Mouse (Mus musculus) left cerebral cortex, adult 18-20 months (tissue): ENCODE measurements at regions not wholly inside any gene's neighbourhood (a gene's known extent, or its start where the extent isn't known, plus 50 kb on each side); places are given as distances from the start of the nearest gene placed in this dataset.

Experiments used
- DNase-seq, 2 experiments: peaks; one replicate each; pipeline ENCODE4 v3.0.0; 2021 to 2022; ENCODE audit warnings: low spot score in 2 of 2, mixed read lengths in 1 of 2

GRCm38 (mm10) chr4:33686135-33686534 is 238.3 kb upstream of the Cnr1 start:
- no peak for DNase-seq

- no peak for DNase-seq
These were observed 237.0 kb upstream of the Cnr1 start for GRCm38 (mm10) chr4:33687434-33687833.

- no peak for DNase-seq
These were observed 231.0 kb upstream of the Cnr1 start for GRCm38 (mm10) chr4:33693441-33693840.

GRCm38 (mm10) chr4:33696969-33697368 is 227.4 kb upstream of the Cnr1 start:
- DNase-seq, result peak; percentile 38 to 62

GRCm38 (mm10) chr4:33702028-33702666 is 222.2 kb upstream of the Cnr1 start:
- no peak for DNase-seq

- DNase-seq, result no peak
These were observed 218.7 kb upstream of the Cnr1 start for GRCm38 (mm10) chr4:33705722-33706121.

GRCm38 (mm10) chr4:33706785-33707184 is 217.6 kb upstream of the Cnr1 start:
- DNase-seq, result no peak

- DNase-seq, result no peak
These were observed 207.8 kb upstream of the Cnr1 start for GRCm38 (mm10) chr4:33716475-33717117.

- DNase-seq, result peak in 1 of 2 experiments; percentile 16
These were observed 203.4 kb upstream of the Cnr1 start for GRCm38 (mm10) chr4:33720972-33721371.

GRCm38 (mm10) chr4:33721971-33722370 is 202.4 kb upstream of the Cnr1 start:
- DNase-seq, result peak in 1 of 2 experiments; percentile 1

GRCm38 (mm10) chr4:33731837-33732236 is 192.6 kb upstream of the Cnr1 start:
- no peak for DNase-seq

GRCm38 (mm10) chr4:33734923-33735322 is 189.5 kb upstream of the Cnr1 start:
- peak in 1 of 2 experiments; percentile 3 for DNase-seq

GRCm38 (mm10) chr4:33735442-33735966 is 188.9 kb upstream of the Cnr1 start:
- peak; percentile 22 to 37 for DNase-seq

GRCm38 (mm10) chr4:33736061-33736701 is 188.2 kb upstream of the Cnr1 start:
- peak; percentile 81 to 84 for DNase-seq

- peak in 1 of 2 experiments; percentile 0 for DNase-seq
These were observed 187.1 kb upstream of the Cnr1 start for GRCm38 (mm10) chr4:33737337-33737736.

- peak in 1 of 2 experiments; percentile 1 for DNase-seq
These were observed 186.5 kb upstream of the Cnr1 start for GRCm38 (mm10) chr4:33737859-33738417.

- no peak for DNase-seq
These were observed 185.0 kb upstream of the Cnr1 start for GRCm38 (mm10) chr4:33739211-33739904.

GRCm38 (mm10) chr4:33740982-33741381 is 183.4 kb upstream of the Cnr1 start:
- no peak for DNase-seq

- DNase-seq, result no peak
These were observed 179.2 kb upstream of the Cnr1 start for GRCm38 (mm10) chr4:33745180-33745579.

- DNase-seq, result no peak
These were observed 177.0 kb upstream of the Cnr1 start for GRCm38 (mm10) chr4:33747316-33747895.

- DNase-seq, result no peak
These were observed 156.7 kb upstream of the Cnr1 start for GRCm38 (mm10) chr4:33767721-33768120.
